ENCODE assay signal across 8 mouse cellular contexts in the genomic region with DNA sequence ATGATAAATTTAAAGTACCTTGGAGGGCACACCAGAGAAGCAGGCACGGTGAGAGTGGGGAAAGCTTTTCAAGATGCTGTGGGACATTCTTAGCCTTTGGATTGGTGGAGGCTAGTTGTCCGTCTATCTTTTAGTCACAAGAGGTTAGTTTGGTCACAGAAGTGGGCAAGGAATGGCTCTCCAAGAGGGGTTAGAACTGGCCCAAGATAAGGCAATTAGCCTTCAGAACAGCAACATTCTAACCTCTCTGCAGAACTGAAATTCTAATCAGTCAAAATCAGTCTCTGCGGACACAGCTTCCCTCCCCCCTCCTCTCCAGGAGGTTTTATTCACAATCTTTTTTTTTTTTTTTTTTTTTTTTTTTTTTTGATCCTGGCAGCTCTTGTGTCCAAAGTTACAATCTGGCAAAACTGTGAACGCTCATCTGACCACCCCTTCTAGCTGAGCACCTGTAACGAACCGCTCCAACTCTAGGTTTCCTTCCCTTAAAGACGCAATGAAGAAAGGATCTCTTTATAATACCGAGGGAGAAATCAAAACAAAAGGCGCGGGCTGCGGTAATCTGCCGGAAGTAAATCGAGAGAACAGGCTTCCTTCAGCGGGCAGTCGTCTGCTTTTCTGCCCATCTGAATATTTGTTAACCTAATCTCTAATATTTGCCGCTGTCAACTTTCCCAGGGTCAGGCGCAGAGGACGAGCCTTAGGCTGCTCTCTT. TPM values are rescaled to one million over a fixed set of nuclear protein-coding genes. Genes with fewer than 3 reads are reported as not detected.
DNase-seq lines count a peak whose midpoint lies in the region; ATAC-seq and TF ChIP-seq lines count a peak whose summit lies in the region.

No protein-coding gene starts in this region.

- no peak for ATAC-seq in lung, embryonic 14.5 days (ENCODE audit: insufficient read depth)
- ATAC-seq in embryonic facial prominence, embryonic 12.5 days (ENCODE audit: insufficient number of reproducible peaks, insufficient read depth, low FRiP score, low TSS enrichment): 0 out of 2 replicates have a peak, but pooled peaks have one; percentile 6
- no peak; the same call in 1 of the 2 replicates for ATAC-seq in intestine, embryonic 15.5 days
- peak; percentile 15; the same call in 1 of the 2 replicates for ATAC-seq in neural tube, embryonic 15.5 days (ENCODE audit: low FRiP score)

- no peaks in the 10 kb centered on the region for H3K36me3 ChIP-seq in lung, embryonic 14.5 days (ENCODE audit: insufficient read depth)
- no peaks in the 10 kb centered on the region for H3K36me3 ChIP-seq in embryonic facial prominence, embryonic 12.5 days
- H3K36me3 ChIP-seq in intestine, embryonic 15.5 days: no peaks in the 10 kb centered on the region
- no peaks in the 10 kb centered on the region for H3K36me3 ChIP-seq in neural tube, embryonic 15.5 days

- peak overlapping the region; percentile 80 for H3K4me2 ChIP-seq in lung, embryonic 14.5 days
- H3K4me2 ChIP-seq in embryonic facial prominence, embryonic 12.5 days (replicated peaks): peak overlapping the region; percentile 81
- H3K4me2 ChIP-seq in intestine, embryonic 15.5 days (replicated peaks): peak overlapping the region; percentile 90
- H3K4me2 ChIP-seq in neural tube, embryonic 15.5 days: peak overlapping the region; percentile 94

- no peak overlapping the region for H3K27ac ChIP-seq in lung, embryonic 14.5 days (ENCODE audit: low read depth)
- 0 out of 2 replicates have a peak overlapping the region, but pooled peaks have one; percentile 17 for H3K27ac ChIP-seq in embryonic facial prominence, embryonic 12.5 days
- H3K27ac ChIP-seq in intestine, embryonic 15.5 days: peak overlapping the region; percentile 76
- H3K27ac ChIP-seq in neural tube, embryonic 15.5 days (replicated peaks): peak overlapping the region; percentile 63; the same call in 1 of the 2 replicates

- H3K4me3 ChIP-seq in lung, embryonic 14.5 days (ENCODE audit: low read depth, low read length): peak overlapping the region; percentile 40
- peak overlapping the region; percentile 51 for H3K4me3 ChIP-seq in embryonic facial prominence, embryonic 12.5 days
- peak overlapping the region; percentile 48 for H3K4me3 ChIP-seq in intestine, embryonic 15.5 days (replicated peaks)
- H3K4me3 ChIP-seq in neural tube, embryonic 15.5 days (replicated peaks): peak overlapping the region; percentile 65

- WGBS in lung, embryonic 14.5 days: 5% methylated on average over 18 of the region's 18 CpGs
- WGBS in embryonic facial prominence, embryonic 12.5 days: 6% methylated on average over 18 of the region's 18 CpGs
- 7% methylated on average over 18 of the region's 18 CpGs for WGBS in intestine, embryonic 15.5 days
- WGBS in neural tube, embryonic 15.5 days: 6% methylated on average over 18 of the region's 18 CpGs

- H3K27me3 ChIP-seq in lung, embryonic 14.5 days (ENCODE audit: insufficient read depth, low read length): no peaks in the 10 kb centered on the region
- no peaks in the 10 kb centered on the region for H3K27me3 ChIP-seq in embryonic facial prominence, embryonic 12.5 days
- H3K27me3 ChIP-seq in intestine, embryonic 15.5 days (replicated peaks): no peaks in the 10 kb centered on the region
- H3K27me3 ChIP-seq in neural tube, embryonic 15.5 days (replicated peaks): no peaks in the 10 kb centered on the region

- no peaks in the 10 kb centered on the region for H3K9me3 ChIP-seq in lung, embryonic 14.5 days (ENCODE audit: low read depth, low read length)
- no peaks in the 10 kb centered on the region for H3K9me3 ChIP-seq in embryonic facial prominence, embryonic 12.5 days
- no peaks in the 10 kb centered on the region for H3K9me3 ChIP-seq in intestine, embryonic 15.5 days
- H3K9me3 ChIP-seq in neural tube, embryonic 15.5 days (replicated peaks): no peaks in the 10 kb centered on the region

- H3K9ac ChIP-seq in lung, embryonic 14.5 days: peak overlapping the region; percentile 32
- 0 out of 2 replicates have a peak overlapping the region, but pooled peaks have one; percentile 44 for H3K9ac ChIP-seq in embryonic facial prominence, embryonic 12.5 days
- peak overlapping the region; percentile 17; the same call in 1 of the 2 replicates for H3K9ac ChIP-seq in intestine, embryonic 15.5 days
- H3K9ac ChIP-seq in neural tube, embryonic 15.5 days (replicated peaks): peak overlapping the region; percentile 41

- DNase-seq in lung, embryonic 14.5 days: no peak
- DNase-seq in lung, postnatal 36 days: no peak
- no peak for DNase-seq in thymus, adult 18-20 months
- DNase-seq in gastrocnemius, postnatal 4 days (ENCODE audit: low spot score in 2 of 2): no peak
- no peak for DNase-seq in left cerebral cortex, adult 9 months (ENCODE audit: low spot score in 2 of 2)

- TF ChIP-seq CTCF in lung, embryonic 14.5 days (IDR thresholded peaks at IDR 0.05; ENCODE audit: low read depth): no peak

- no peaks in the 10 kb centered on the region for H3K4me1 ChIP-seq in lung, embryonic 14.5 days (ENCODE audit: insufficient read depth)
- H3K4me1 ChIP-seq in embryonic facial prominence, embryonic 12.5 days: peaks cover 9% of the 10 kb centered on the region; the same call in 1 of the 2 replicates
- H3K4me1 ChIP-seq in intestine, embryonic 15.5 days (replicated peaks): peaks cover 7% of the 10 kb centered on the region; the same call in 1 of the 2 replicates
- peaks cover 13% of the 10 kb centered on the region for H3K4me1 ChIP-seq in neural tube, embryonic 15.5 days

RNA-seq across cellular contexts. Expression of a gene that starts 2.2 kb away (rescaled TPM):
- polyA plus RNA-seq in lung, embryonic 14.5 days (2014; fragmentation: Nextera tagmentation; extraction: Ambion mirVana): not detected in 2 replicates
- 0.59 and 1.8 TPM in 2 replicates for polyA plus RNA-seq in embryonic facial prominence, embryonic 12.5 days (2016; fragmentation: Nextera tagmentation; extraction: Ambion mirVana)
- polyA plus RNA-seq in intestine, embryonic 15.5 days (2015; fragmentation: Nextera tagmentation; extraction: Ambion mirVana): 1.7 and 1.9 TPM in 2 replicates
- polyA plus RNA-seq in neural tube, embryonic 15.5 days (2015; fragmentation: Nextera tagmentation; extraction: Ambion mirVana): 0.38 and 0.59 TPM in 2 replicates
- 10 to 100 TPM; 10.4 to 16.7 TPM for total RNA-seq in gastrocnemius, postnatal 4 days (2021)

Comparison
In these comparisons a context has a peak if more than half of its experiments do, and no peak if none do; other contexts are left out.
1. ATAC-seq: peak in embryonic facial prominence, embryonic 12.5 days (single experiment) and neural tube, embryonic 15.5 days (single experiment); none in lung, embryonic 14.5 days (single experiment) and intestine, embryonic 15.5 days (single experiment).
2. Peak in every context shown above with its lines, with median percentiles within 50 percentile points of each other: H3K4me2 ChIP-seq, H3K4me3 ChIP-seq and H3K9ac ChIP-seq.